Mouse (Mus musculus) ES-E14 (cell line): ENCODE measurements around the gene Chrna10. TPM values are rescaled to one million over a fixed set of nuclear protein-coding genes. Genes with fewer than 3 reads are reported as not detected.

ENCODE experiments used
- DNase-seq: peaks from one replicate; pipeline ENCODE4 v3.0.0-alpha.2; 2013; ENCODE audit warnings: low read depth, low spot score
- H3K27ac ChIP-seq: 2 replicates; pipeline ENCODE4 v1.5.1; 2012; ENCODE audit warnings: low read depth, mild to moderate bottlenecking, low read length, moderate library complexity, mixed read lengths; ENCODE audit not compliant: poor library complexity, insufficient read depth, severe bottlenecking
- H3K36me3 ChIP-seq: 2 replicates; pipeline ENCODE4 v1.6.1; 2012; ENCODE audit warnings: mild to moderate bottlenecking, low read length, moderate library complexity, mixed read lengths; ENCODE audit not compliant: control insufficient read depth, poor library complexity, insufficient read depth, severe bottlenecking
- H3K4me1 ChIP-seq, 2 experiments: fragments of 150-350 bp in 1 of 2; sonication (generic) in 1 of 2; 2 replicates each; pipeline ENCODE4 v1.6.1; 2012; ENCODE audit warnings: low read length in 2 of 2, mild to moderate bottlenecking in 1 of 2, mixed read lengths in 1 of 2; ENCODE audit not compliant: control insufficient read depth in 2 of 2, insufficient read depth in 2 of 2, poor library complexity in 1 of 2
- H3K4me3 ChIP-seq, 2 experiments: fragments of 150-350 bp in 1 of 2; sonication (generic) in 1 of 2; 2 replicates each; pipeline ENCODE4 v1.5.1; 2012; ENCODE audit warnings: low read length in 2 of 2, low read depth in 1 of 2, mild to moderate bottlenecking in 1 of 2, mixed read lengths in 1 of 2; ENCODE audit not compliant: insufficient read depth in 1 of 2, poor library complexity in 1 of 2, severe bottlenecking in 1 of 2
- H3K9ac ChIP-seq: 2 replicates; pipeline ENCODE4 v1.6.1; 2012; ENCODE audit warnings: low read depth, mild to moderate bottlenecking, low read length, mixed read lengths; ENCODE audit not compliant: poor library complexity, insufficient read depth, severe bottlenecking
- H3K9me3 ChIP-seq: fragments of 150-350 bp; sonication (generic); 2 replicates; pipeline ENCODE4 v1.6.1; 2012; ENCODE audit warnings: low read depth, mild to moderate bottlenecking, low read length; ENCODE audit not compliant: control insufficient read depth, insufficient read depth
- CHD2 ChIP-seq: IDR thresholded peaks from 2 replicates; pipeline ENCODE4 v1.6.1; 2014; ENCODE audit warnings: mild to moderate bottlenecking, low read depth, low read length, inconsistent platforms
- HCFC1 ChIP-seq: IDR thresholded peaks from 2 replicates; pipeline ENCODE4 v1.6.1; 2012; ENCODE audit warnings: low read length, inconsistent platforms, borderline replicate concordance; ENCODE audit not compliant: insufficient read depth
- MAFK ChIP-seq: IDR thresholded peaks from 2 replicates; pipeline ENCODE4 v1.6.1; 2014; ENCODE audit warnings: mild to moderate bottlenecking, low read depth, low read length, inconsistent platforms; ENCODE audit not compliant: insufficient read depth
- ZC3H11A ChIP-seq: IDR thresholded peaks from 2 replicates; pipeline ENCODE4 v1.6.1; 2012; ENCODE audit warnings: low read depth, mild to moderate bottlenecking, inconsistent platforms, low read length, borderline replicate concordance
- ZNF384 ChIP-seq: IDR thresholded peaks from 2 replicates; pipeline ENCODE4 v1.6.1; 2012; ENCODE audit warnings: low read depth, low read length, inconsistent platforms
- in situ Hi-C, 2 experiments: fragments of 600-800 bp; cut with MboI; formaldehyde crosslinking; loops; one replicate each; pipeline ENCODE4 v1.15.1; 2025; ENCODE audit warnings: low sequenced_read_pairs in 2 of 2, inconsistent platforms in 1 of 2; ENCODE audit not compliant: unreplicated experiment in 2 of 2
- total RNA-seq: library from RNA; depleted of rRNA; stranded (reverse); fragments of 300-350 nt; gene quantifications from 2 replicates; pipeline ENCODE4 v1.2.3, GENCODE M21; 2012

Chrna10 gene
- total RNA-seq, 1 experiment, result 0.27 TPM

DNA sequence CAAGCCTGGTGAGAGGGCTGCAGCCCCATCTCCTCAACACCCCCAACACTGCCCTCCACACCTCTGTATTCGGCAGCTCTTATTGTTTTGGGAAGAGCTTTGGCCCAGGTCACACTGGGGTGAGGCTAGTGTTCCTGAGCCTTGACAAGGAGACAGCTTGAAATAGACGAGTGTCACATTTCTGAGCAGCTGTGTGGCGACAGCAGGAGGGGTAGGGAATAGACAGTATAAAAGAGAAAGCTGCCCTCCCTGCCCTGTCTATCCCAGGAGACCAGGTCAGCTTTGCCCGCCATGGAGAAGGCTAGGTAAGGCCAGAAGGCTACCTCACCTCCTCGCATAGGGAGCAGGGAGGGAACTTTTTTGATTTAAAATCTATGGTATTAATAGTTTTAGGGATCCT lies 15.1 kb downstream of the Chrna10 start, which contains the start of gene Art1:
Gene Art1, plus strand, starts transcription at position 257 of the 400 bp plus-strand sequence.
- Histone ChIP-seq H3K27ac (peak within 1 kb of the TSS; percentile 29; the same call in 1 of the 2 replicates), H3K9ac (peak within 1 kb of the TSS; percentile 19; the same call in 1 of the 2 replicates), H3K36me3 (no peaks in the 10 kb centered on the region), H3K4me3 (peak within 1 kb of the TSS; percentile 27 to 55), H3K9me3 (no peaks in the 10 kb centered on the region), H3K4me1 (peaks cover 15 to 25% of the 10 kb centered on the region in 2 experiments)
- in situ Hi-C loops, result no loop called here
- DNase-seq, result no peak
- TF ChIP-seq CHD2 (no peak), MAFK (no peak), HCFC1 (no peak), ZNF384 (no peak), ZC3H11A (no peak)

DNA sequence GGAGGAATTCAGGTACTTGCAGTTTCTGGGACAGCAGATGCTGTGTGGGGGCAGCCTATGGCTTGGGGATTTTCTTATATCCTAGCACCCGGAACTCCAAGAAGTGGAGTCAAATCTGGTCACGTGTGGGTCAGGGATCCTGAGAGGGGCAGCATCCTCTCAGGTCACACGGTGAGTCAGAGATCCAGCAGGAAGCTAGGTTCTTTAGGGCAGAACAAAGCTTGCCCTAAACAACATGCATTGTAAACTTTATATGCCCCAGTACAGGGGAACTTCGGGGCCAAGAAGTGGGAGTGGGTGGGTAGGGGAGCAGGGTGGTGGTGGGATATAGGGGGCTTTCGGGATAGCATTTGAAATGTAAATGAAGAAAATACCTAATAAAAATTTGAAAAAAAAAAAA lies 15.8 kb downstream of the Chrna10 start:
- H3K36me3 ChIP-seq, result no peaks in the 10 kb centered on the region
- 0 out of 4 replicates have a peak overlapping the region, but pooled peaks of 1 of the 2 experiments have one; percentile 55 for H3K4me3 ChIP-seq
- DNase-seq, result no peak
- peaks cover 15 to 24% of the 10 kb centered on the region in 2 experiments for H3K4me1 ChIP-seq
- H3K27ac ChIP-seq, result peak overlapping the region; percentile 29; the same call in 1 of the 2 replicates
- TF ChIP-seq ZNF384, result no peak
- TF ChIP-seq CHD2, result no peak
- no peak for TF ChIP-seq ZC3H11A
- TF ChIP-seq MAFK, result no peak
- no peak for TF ChIP-seq HCFC1
- no peaks in the 10 kb centered on the region for H3K9me3 ChIP-seq
- in situ Hi-C loops, result no loop called here
- H3K9ac ChIP-seq, result no peak overlapping the region

DNA sequence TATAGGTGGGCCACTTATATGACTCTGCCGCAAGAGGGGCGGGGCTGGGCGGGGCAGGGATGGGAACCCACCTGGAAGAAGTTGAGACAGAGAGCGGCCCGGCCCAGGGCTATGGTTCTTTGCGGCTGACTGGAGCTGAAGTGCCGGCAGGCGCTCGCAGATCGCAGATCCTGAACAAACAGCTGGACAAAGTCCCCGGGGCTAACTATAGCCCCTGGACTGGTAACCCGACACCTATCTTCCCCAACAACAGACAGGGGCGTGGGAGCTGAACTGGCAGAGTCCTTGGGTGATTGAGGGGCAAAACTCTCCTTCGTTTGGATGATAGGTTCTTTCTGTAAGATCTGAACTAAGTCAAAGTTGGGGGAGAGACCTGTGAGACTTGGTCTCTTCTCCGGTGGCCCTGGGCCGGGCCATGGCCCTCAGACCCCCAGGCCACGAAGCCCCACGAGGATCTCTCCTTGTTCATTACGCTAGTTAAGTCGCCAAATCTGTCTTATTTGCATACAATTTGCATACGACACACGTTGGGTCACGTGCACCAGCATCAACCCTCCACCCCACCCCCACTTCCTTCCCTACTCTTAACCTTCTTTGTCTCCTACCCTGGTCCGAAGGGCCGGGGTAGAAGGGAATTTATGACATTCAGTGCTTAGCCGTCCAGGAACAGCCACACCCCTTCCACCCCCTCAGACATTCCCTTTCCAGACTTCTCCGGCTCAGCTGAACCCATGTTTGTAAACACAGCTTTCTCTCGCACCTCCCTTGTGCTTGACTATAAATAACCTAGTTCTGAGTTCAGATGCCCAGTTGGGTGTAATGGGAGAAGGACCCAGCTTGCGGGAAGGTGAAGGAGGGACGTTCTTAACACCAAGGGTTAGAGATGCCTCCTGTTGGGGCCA lies 16.6 kb downstream of the Chrna10 start:
- Histone ChIP-seq H3K27ac (peak overlapping the region; percentile 61), H3K9ac (peak overlapping the region; percentile 52; the same call in 1 of the 2 replicates), H3K36me3 (no peaks in the 10 kb centered on the region), H3K4me3 (peak overlapping the region; percentile 49 to 55), H3K4me1 (peaks cover 15 to 26% of the 10 kb centered on the region in 2 experiments), H3K9me3 (no peaks in the 10 kb centered on the region)
- peak; percentile 62 for DNase-seq
- in situ Hi-C loops, result no loop called here
- TF ChIP-seq MAFK (no peak), CHD2 (no peak), ZNF384 (no peak), ZC3H11A (no peak), HCFC1 (no peak)

DNA sequence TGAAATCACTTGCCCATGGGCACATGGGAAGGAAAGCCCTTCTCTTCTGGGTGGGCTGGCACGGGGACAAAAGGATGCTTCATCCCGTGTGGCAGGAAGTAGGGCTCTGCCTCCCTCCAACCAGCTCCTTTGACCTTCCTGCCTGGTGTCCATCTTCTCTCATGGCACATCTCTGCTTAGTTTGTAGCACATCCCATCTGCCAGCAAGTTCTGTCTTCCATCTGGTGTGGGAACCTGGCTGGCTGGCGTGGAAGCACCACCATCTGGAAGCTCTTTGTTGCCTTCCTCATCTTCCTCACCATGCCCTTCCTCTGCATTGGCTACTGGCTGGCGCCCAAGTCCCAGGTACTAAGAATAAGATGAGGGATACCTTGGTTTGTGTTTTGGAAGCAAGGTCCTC lies 29.3 kb downstream of the Chrna10 start:
- Histone ChIP-seq H3K4me1 (no peaks in the 10 kb centered on the region; a peak in 1 of 4 replicates), H3K4me3 (no peak overlapping the region), H3K36me3 (no peaks in the 10 kb centered on the region), H3K9ac (no peak overlapping the region), H3K9me3 (no peaks in the 10 kb centered on the region), H3K27ac (no peak overlapping the region)
- no peak for DNase-seq
- TF ChIP-seq HCFC1, result no peak
- no peak for TF ChIP-seq CHD2
- no peak for TF ChIP-seq ZC3H11A
- no peak for TF ChIP-seq ZNF384
- TF ChIP-seq MAFK, result no peak
- in situ Hi-C loops, result no loop called here
